Comparison of ENCODE assay signal across 7 mouse cellular contexts in genomic region chr12:55492941-55493340, GRCm38 (mm10). TPM values are rescaled to one million over a fixed set of nuclear protein-coding genes. Genes with fewer than 3 reads are reported as not detected.
DNase-seq lines count a peak whose midpoint lies in the region; ATAC-seq and TF ChIP-seq lines count a peak whose summit lies in the region.

No protein-coding gene starts in this region.

- H3K27ac ChIP-seq in forebrain, embryonic 12.5 days = peak overlapping the region; percentile 99
- H3K27ac ChIP-seq in liver, embryonic 11.5 days (ENCODE audit: low read depth, low read length) = peak overlapping the region; percentile 99; the same call in 1 of the 2 replicates
- H3K27ac ChIP-seq in stomach, embryonic 14.5 days (ENCODE audit: low read length) = peak overlapping the region; percentile 100

- peaks cover 23% of the 10 kb centered on the region for H3K36me3 ChIP-seq in forebrain, embryonic 12.5 days (replicated peaks)
- H3K36me3 ChIP-seq in liver, embryonic 11.5 days (ENCODE audit: control insufficient read depth, insufficient read depth, low read length) = peaks cover 7% of the 10 kb centered on the region; the same call in 1 of the 2 replicates
- peaks cover 27% of the 10 kb centered on the region for H3K36me3 ChIP-seq in stomach, embryonic 14.5 days (ENCODE audit: control insufficient read depth, insufficient read depth, low read length)

- peak; percentile 43 for DNase-seq in lung, adult 2 months
- DNase-seq in lung, postnatal 25 days (ENCODE audit: low spot score) = no peak
- no peak for DNase-seq in liver, embryonic 11.5 days (ENCODE audit: low spot score)
- no peak for DNase-seq in ovary, postnatal 14 days (ENCODE audit: low spot score)
- no peak for DNase-seq in left cerebral cortex, adult 18-20 months (ENCODE audit: low spot score in 2 of 2)

- no peak for TF ChIP-seq POLR2A in lung, adult 2 months (IDR thresholded peaks at IDR 0.05; ENCODE audit: borderline replicate concordance, extremely low read depth, low read depth, low read length)

- H3K9me3 ChIP-seq in forebrain, embryonic 12.5 days = no peaks in the 10 kb centered on the region
- no peaks in the 10 kb centered on the region for H3K9me3 ChIP-seq in liver, embryonic 11.5 days (ENCODE audit: control insufficient read depth, low read length)
- no peaks in the 10 kb centered on the region for H3K9me3 ChIP-seq in stomach, embryonic 14.5 days (ENCODE audit: control insufficient read depth, low read depth, low read length)

- peak overlapping the region; percentile 92 for H3K9ac ChIP-seq in forebrain, embryonic 12.5 days
- H3K9ac ChIP-seq in liver, embryonic 11.5 days (ENCODE audit: low read depth, low read length) = peak overlapping the region; percentile 95
- peak overlapping the region; percentile 25; the same call in 1 of the 2 replicates for H3K9ac ChIP-seq in stomach, embryonic 14.5 days (replicated peaks; ENCODE audit: low read depth, low read length)

- H3K27me3 ChIP-seq in forebrain, embryonic 12.5 days = no peaks in the 10 kb centered on the region; the same call in none of the 2 replicates
- no peaks in the 10 kb centered on the region for H3K27me3 ChIP-seq in liver, embryonic 11.5 days (replicated peaks; ENCODE audit: control insufficient read depth, insufficient read depth, low read length)
- no peaks in the 10 kb centered on the region for H3K27me3 ChIP-seq in stomach, embryonic 14.5 days (ENCODE audit: control insufficient read depth, insufficient read depth, low read length)

- ATAC-seq in forebrain, embryonic 12.5 days (ENCODE audit: low FRiP score) = no peak
- ATAC-seq in liver, embryonic 11.5 days (replicated peaks; ENCODE audit: low FRiP score) = no peak
- no peak for ATAC-seq in stomach, embryonic 14.5 days (ENCODE audit: insufficient number of reproducible peaks, insufficient read depth, low FRiP score, low read depth)

- 1% methylated on average over 12 of the region's 12 CpGs for WGBS in lung, adult 2 months
- under 1% methylated on average over 12 of the region's 12 CpGs for WGBS in forebrain, embryonic 12.5 days
- 2% methylated on average over 12 of the region's 12 CpGs for WGBS in liver, embryonic 11.5 days
- 0% methylated on average over 12 of the region's 12 CpGs for WGBS in stomach, embryonic 14.5 days

- peaks cover 16% of the 10 kb centered on the region for H3K4me1 ChIP-seq in lung, adult 2 months (ENCODE audit: control insufficient read depth, insufficient read depth, low read length)
- peaks cover 25% of the 10 kb centered on the region for H3K4me1 ChIP-seq in forebrain, embryonic 12.5 days
- peaks cover 14% of the 10 kb centered on the region for H3K4me1 ChIP-seq in liver, embryonic 11.5 days (replicated peaks; ENCODE audit: control insufficient read depth, insufficient read depth, low read length)
- peaks cover 21% of the 10 kb centered on the region; the same call in 1 of the 2 replicates for H3K4me1 ChIP-seq in stomach, embryonic 14.5 days (ENCODE audit: control insufficient read depth, insufficient read depth, low read length)

- peak overlapping the region; percentile 54 for H3K4me3 ChIP-seq in lung, adult 2 months (replicated peaks; ENCODE audit: extremely low read depth, low read depth, low read length)
- H3K4me3 ChIP-seq in forebrain, embryonic 12.5 days (replicated peaks) = peak overlapping the region; percentile 89
- peak overlapping the region; percentile 80 for H3K4me3 ChIP-seq in liver, embryonic 11.5 days (ENCODE audit: low read depth, low read length)
- peak overlapping the region; percentile 81 for H3K4me3 ChIP-seq in stomach, embryonic 14.5 days (ENCODE audit: low read depth, low read length)

- no peak for TF ChIP-seq CTCF in lung, adult 2 months (IDR thresholded peaks at IDR 0.05; ENCODE audit: insufficient read depth, low read length)

- H3K4me2 ChIP-seq in forebrain, embryonic 12.5 days = peak overlapping the region; percentile 73
- peak overlapping the region; percentile 78 for H3K4me2 ChIP-seq in liver, embryonic 11.5 days
- peak overlapping the region; percentile 74 for H3K4me2 ChIP-seq in stomach, embryonic 14.5 days (replicated peaks; ENCODE audit: low read depth, low read length)

RNA-seq across cellular contexts. Expression of gene Nfkbia, which starts 0.5 kb away (rescaled TPM):
- 282 and 367 TPM in 2 replicates for polyA plus RNA-seq in lung, adult 2 months (2012; rRNA removed)
- polyA plus RNA-seq in forebrain, embryonic 12.5 days (2016; fragmentation: Nextera tagmentation; extraction: Ambion mirVana) = 36.4 and 39.6 TPM in 2 replicates
- 25.8 TPM in 2 replicates for polyA plus RNA-seq in liver, embryonic 11.5 days (2014; fragmentation: Nextera tagmentation; extraction: Ambion mirVana)
- polyA plus RNA-seq in stomach, embryonic 14.5 days (2014; fragmentation: Nextera tagmentation; extraction: Ambion mirVana) = 91.8 and 95.4 TPM in 2 replicates
- 10 to 100 TPM; 27.2 to 32.0 TPM for total RNA-seq in left cerebral cortex, adult 18-20 months (2021)

Comparison
In these comparisons a context has a peak if more than half of its experiments do, and no peak if none do; other contexts are left out.
1. H3K9ac ChIP-seq: peak in every context shown above with its lines; median percentile 95 in liver, embryonic 11.5 days; 92 in forebrain, embryonic 12.5 days; 25 in stomach, embryonic 14.5 days.